Mouse (Mus musculus) hindbrain, embryonic 13.5 days (tissue): ENCODE measurements around the gene Mta1. TPM values are rescaled to one million over a fixed set of nuclear protein-coding genes. Genes with fewer than 3 reads are reported as not detected.
A peak's percentile ranks its signal among the peaks of the same experiment; 100 is the strongest.

Experiments
- ATAC-seq: fragments of 200-750 bp; cut with Nextera tagmentation; 2 replicates; pipeline ENCODE4 v1.8.0; 2017; ENCODE audit warnings: moderate TSS enrichment; ENCODE audit not compliant: low FRiP score
- H3K27ac ChIP-seq: fragments of 300-500 bp; sonication (generic); 2 replicates; pipeline ENCODE4 v1.5.1; 2015; ENCODE audit warnings: inconsistent platforms, mild to moderate bottlenecking, moderate library complexity
- H3K27me3 ChIP-seq: fragments of 300-500 bp; sonication (generic); 2 replicates; pipeline ENCODE4 v1.6.1; 2015; ENCODE audit warnings: mild to moderate bottlenecking, inconsistent platforms
- H3K36me3 ChIP-seq: fragments of 300-500 bp; sonication (generic); 2 replicates; pipeline ENCODE4 v1.6.1; 2015; ENCODE audit warnings: mild to moderate bottlenecking, inconsistent platforms
- H3K4me1 ChIP-seq: fragments of 300-500 bp; sonication (generic); replicated peaks from 2 replicates; pipeline ENCODE4 v1.6.1; 2015; ENCODE audit warnings: inconsistent platforms
- H3K4me2 ChIP-seq: fragments of 300-500 bp; sonication (generic); 2 replicates; pipeline ENCODE4 v1.6.1; 2015; ENCODE audit warnings: inconsistent platforms, mild to moderate bottlenecking, moderate library complexity
- H3K4me3 ChIP-seq: fragments of 300-500 bp; sonication (generic); 2 replicates; pipeline ENCODE4 v1.5.1; 2015; ENCODE audit warnings: mild to moderate bottlenecking, inconsistent platforms
- H3K9ac ChIP-seq: fragments of 300-500 bp; sonication (generic); 2 replicates; pipeline ENCODE4 v1.6.1; 2015; ENCODE audit warnings: mild to moderate bottlenecking, inconsistent platforms
- H3K9me3 ChIP-seq: fragments of 300-500 bp; sonication (generic); 2 replicates; pipeline ENCODE4 v1.6.1; 2016; ENCODE audit warnings: inconsistent platforms
- WGBS: fragments of 180-500 bp; shearing (Covaris S2); methylation state at CpG from one replicate; pipeline ENCODE4 v1.1.7; 2015; 5-methylcytosine and 5-hydroxymethylcytosine counted together
- polyA plus RNA-seq: library from polyadenylated mRNA; unstranded; fragments of >200 nt; fragmentation: Nextera tagmentation; extraction: Ambion mirVana; gene quantifications from 2 replicates; pipeline ENCODE4 v1.2.1, GENCODE M21; 2015

Mta1 gene
- polyA plus RNA-seq, 1 experiment from 2014 or later = 13.7 TPM

GRCm38 (mm10) chr12:113146112-113147057 is 48.3 kb downstream of the Mta1 start, which contains the start of gene Crip1:
Crip1 (plus strand) TSS chr12:113146316.
- peaks cover 62% of the 10 kb centered on the region for H3K4me1 ChIP-seq
- H3K27ac ChIP-seq = peak within 1 kb of the TSS; percentile 30; the same call in 1 of the 2 replicates
- H3K36me3 ChIP-seq = peaks cover 25% of the 10 kb centered on the region
- H3K9ac ChIP-seq = no peak within 1 kb of the TSS
- H3K9me3 ChIP-seq = no peaks in the 10 kb centered on the region
- WGBS = 9% methylated on average over 45 of the region's 45 CpGs
- ATAC-seq = no peak
- H3K4me2 ChIP-seq = peak within 1 kb of the TSS; percentile 32
- H3K4me3 ChIP-seq = 0 out of 2 replicates have a peak within 1 kb of the TSS, but pooled peaks have one; percentile 2
- H3K27me3 ChIP-seq = peaks cover 27% of the 10 kb centered on the region

DNA sequence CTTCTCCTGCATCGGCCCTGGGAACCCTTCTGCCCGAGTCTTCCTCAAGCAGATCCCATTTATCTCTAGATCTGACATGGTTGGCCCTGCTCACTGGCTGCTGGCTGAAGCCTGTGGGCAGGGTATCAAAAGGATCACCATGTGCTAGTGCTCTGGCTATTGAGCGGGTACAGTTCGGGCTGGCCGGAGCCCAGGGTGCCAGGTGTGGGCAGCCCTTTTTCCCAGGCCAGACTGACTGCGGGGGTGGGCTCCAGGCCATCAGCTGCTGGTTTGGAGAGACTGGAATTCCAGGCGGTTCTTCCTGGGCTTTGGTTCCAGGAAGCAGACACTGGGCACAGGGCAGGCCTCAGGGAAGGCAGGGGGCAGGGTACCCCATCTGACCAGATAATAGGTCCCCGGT is 49.4 kb downstream of the Mta1 start:
- Histone ChIP-seq H3K27ac (peak overlapping the region; percentile 30), H3K27me3 (peaks cover 38% of the 10 kb centered on the region), H3K4me2 (no peak overlapping the region), H3K4me1 (peaks cover 61% of the 10 kb centered on the region), H3K36me3 (peaks cover 25% of the 10 kb centered on the region), H3K9ac (no peak overlapping the region), H3K9me3 (no peaks in the 10 kb centered on the region), H3K4me3 (no peak overlapping the region)
- ATAC-seq = no peak
- whole genome bisulfite sequencing = 69% methylated on average over 8 of the region's 8 CpGs

GRCm38 (mm10) chr12:113148381-113149035 is 50.4 kb downstream of the Mta1 start:
- Histone ChIP-seq H3K4me3 (no peak overlapping the region), H3K4me1 (peaks cover 50% of the 10 kb centered on the region), H3K9ac (no peak overlapping the region), H3K4me2 (no peak overlapping the region), H3K36me3 (peaks cover 23% of the 10 kb centered on the region), H3K27me3 (peaks cover 48% of the 10 kb centered on the region), H3K9me3 (no peaks in the 10 kb centered on the region), H3K27ac (no peak overlapping the region)
- 44% methylated on average over 16 of the region's 16 CpGs for WGBS
- ATAC-seq = no peak

GRCm38 (mm10) chr12:113149341-113149740 is 51.3 kb downstream of the Mta1 start:
- Histone ChIP-seq H3K4me1 (peaks cover 47% of the 10 kb centered on the region), H3K36me3 (peaks cover 15% of the 10 kb centered on the region), H3K27ac (no peak overlapping the region), H3K9me3 (no peaks in the 10 kb centered on the region), H3K27me3 (peaks cover 57% of the 10 kb centered on the region), H3K4me3 (no peak overlapping the region), H3K9ac (no peak overlapping the region), H3K4me2 (no peak overlapping the region)
- WGBS = 62% methylated on average over 4 of the region's 4 CpGs
- no peak for ATAC-seq

DNA sequence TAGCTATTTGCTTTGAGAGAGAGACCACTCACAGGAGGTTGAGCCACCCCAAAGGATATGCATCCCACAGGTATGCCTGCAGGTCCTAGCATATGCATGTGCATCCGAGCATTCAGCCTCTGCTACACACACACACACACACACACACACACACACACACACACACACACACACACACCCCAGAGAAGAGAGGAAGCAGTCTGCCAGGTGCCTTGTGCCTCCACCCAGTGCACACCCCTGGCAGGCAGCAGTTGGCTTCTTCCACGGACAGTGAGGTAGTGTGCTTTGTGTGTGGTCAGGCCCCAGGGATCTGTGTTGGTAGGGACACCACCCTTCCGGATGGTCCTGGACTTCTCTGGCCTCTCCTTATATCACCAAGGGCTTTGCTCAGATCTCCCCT is 51.8 kb downstream of the Mta1 start:
- H3K4me3 ChIP-seq = no peak overlapping the region
- WGBS = 87% methylated on average over 3 of the region's 3 CpGs
- peaks cover 58% of the 10 kb centered on the region for H3K27me3 ChIP-seq
- no peak overlapping the region for H3K4me2 ChIP-seq
- H3K36me3 ChIP-seq = peaks cover 9% of the 10 kb centered on the region
- no peak overlapping the region for H3K27ac ChIP-seq
- H3K4me1 ChIP-seq = peaks cover 47% of the 10 kb centered on the region
- ATAC-seq = no peak
- no peak overlapping the region for H3K9ac ChIP-seq
- H3K9me3 ChIP-seq = no peaks in the 10 kb centered on the region

GRCm38 (mm10) chr12:113150591-113150990 is 52.5 kb downstream of the Mta1 start:
- Histone ChIP-seq H3K4me1 (peaks cover 54% of the 10 kb centered on the region), H3K27ac (no peak overlapping the region), H3K4me3 (no peak overlapping the region), H3K9ac (no peak overlapping the region), H3K27me3 (peaks cover 58% of the 10 kb centered on the region), H3K9me3 (no peaks in the 10 kb centered on the region), H3K4me2 (no peak overlapping the region), H3K36me3 (peaks cover 2% of the 10 kb centered on the region)
- no peak for ATAC-seq
- WGBS = 92% methylated on average over 4 of the region's 4 CpGs

DNA sequence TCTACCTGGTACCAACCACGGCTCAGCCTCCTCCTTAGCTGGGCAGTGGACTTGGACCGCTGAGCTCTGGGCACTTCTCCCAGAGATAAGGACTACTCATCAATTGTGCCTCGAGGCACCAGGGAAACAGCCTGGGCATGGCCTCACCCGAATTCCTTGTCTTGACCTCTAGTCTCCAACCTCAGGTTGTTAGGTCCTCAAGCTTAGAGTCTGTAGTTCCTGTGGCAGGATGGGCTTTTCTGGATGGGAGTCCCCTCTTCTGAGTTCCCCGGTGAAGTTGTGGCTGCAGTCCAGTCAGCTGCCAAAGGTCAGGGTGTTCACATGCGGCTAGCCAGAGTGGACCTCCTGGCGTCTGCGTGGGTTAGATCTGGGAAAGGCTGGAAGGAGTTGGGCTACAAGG is 53.0 kb downstream of the Mta1 start:
- H3K36me3 ChIP-seq = no peaks in the 10 kb centered on the region
- no peak for ATAC-seq
- peaks cover 51% of the 10 kb centered on the region for H3K4me1 ChIP-seq
- H3K4me2 ChIP-seq = no peak overlapping the region
- H3K4me3 ChIP-seq = no peak overlapping the region
- 77% methylated on average over 8 of the region's 8 CpGs for WGBS
- no peak overlapping the region for H3K9ac ChIP-seq
- no peaks in the 10 kb centered on the region for H3K9me3 ChIP-seq
- H3K27ac ChIP-seq = no peak overlapping the region
- peaks cover 54% of the 10 kb centered on the region for H3K27me3 ChIP-seq

GRCm38 (mm10) chr12:113151661-113152271 is 53.7 kb downstream of the Mta1 start:
- Histone ChIP-seq H3K9ac (peak overlapping the region; percentile 56), H3K9me3 (no peaks in the 10 kb centered on the region), H3K36me3 (no peaks in the 10 kb centered on the region), H3K27me3 (peaks cover 53% of the 10 kb centered on the region), H3K4me3 (peak overlapping the region; percentile 35), H3K4me1 (peaks cover 47% of the 10 kb centered on the region), H3K27ac (no peak overlapping the region), H3K4me2 (peak overlapping the region; percentile 61)
- 1% methylated on average over 36 of the region's 36 CpGs for WGBS
- ATAC-seq = no peak

- no peak overlapping the region for H3K27ac ChIP-seq
- peak overlapping the region; percentile 61 for H3K4me2 ChIP-seq
- peaks cover 48% of the 10 kb centered on the region for H3K4me1 ChIP-seq
- peaks cover 53% of the 10 kb centered on the region for H3K27me3 ChIP-seq
- no peaks in the 10 kb centered on the region for H3K36me3 ChIP-seq
- no peak for ATAC-seq
- 26% methylated on average over 19 of the region's 19 CpGs for WGBS
- peak overlapping the region; percentile 35 for H3K4me3 ChIP-seq
- peak overlapping the region; percentile 56; the same call in 1 of the 2 replicates for H3K9ac ChIP-seq
- no peaks in the 10 kb centered on the region for H3K9me3 ChIP-seq
Measured at GRCm38 (mm10) chr12:113152272-113152661, 54.2 kb downstream of the Mta1 start.

DNA sequence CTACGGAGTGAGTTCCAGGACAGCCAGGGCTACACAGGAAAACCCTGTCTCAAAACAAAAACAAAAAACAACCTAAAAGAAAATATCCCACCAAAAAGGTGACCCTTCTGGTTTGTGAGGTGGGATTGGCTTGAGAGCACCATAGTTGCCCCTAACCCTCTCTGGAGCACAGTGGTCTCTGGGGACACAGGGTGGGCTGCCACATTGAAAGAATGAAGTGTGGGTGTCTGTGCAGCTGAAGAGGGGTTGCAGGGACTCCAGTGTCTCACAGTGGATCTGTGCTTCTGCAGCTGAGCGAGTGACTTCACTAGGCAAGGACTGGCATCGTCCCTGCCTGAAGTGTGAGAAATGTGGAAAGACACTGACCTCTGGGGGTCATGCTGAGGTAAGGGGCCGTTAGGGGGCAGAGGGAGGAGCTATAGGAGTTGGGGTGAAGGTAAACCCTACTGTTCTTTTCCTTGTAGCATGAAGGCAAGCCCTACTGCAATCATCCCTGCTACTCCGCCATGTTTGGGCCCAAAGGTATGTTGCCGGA is 55.0 kb downstream of the Mta1 start:
- Histone ChIP-seq H3K27ac (no peak overlapping the region), H3K9me3 (no peaks in the 10 kb centered on the region), H3K4me3 (no peak overlapping the region), H3K9ac (no peak overlapping the region), H3K4me1 (peaks cover 42% of the 10 kb centered on the region), H3K36me3 (no peaks in the 10 kb centered on the region), H3K4me2 (no peak overlapping the region), H3K27me3 (peaks cover 53% of the 10 kb centered on the region)
- 81% methylated on average over 6 of the region's 6 CpGs for WGBS
- ATAC-seq = no peak

GRCm38 (mm10) chr12:113153971-113154370 is 55.9 kb downstream of the Mta1 start:
- H3K9me3 ChIP-seq = no peaks in the 10 kb centered on the region
- no peaks in the 10 kb centered on the region for H3K36me3 ChIP-seq
- no peak overlapping the region for H3K4me3 ChIP-seq
- WGBS = 94% methylated on average over 7 of the region's 7 CpGs
- H3K27me3 ChIP-seq = peaks cover 47% of the 10 kb centered on the region
- no peak overlapping the region for H3K4me2 ChIP-seq
- peaks cover 35% of the 10 kb centered on the region for H3K4me1 ChIP-seq
- no peak overlapping the region for H3K27ac ChIP-seq
- no peak overlapping the region for H3K9ac ChIP-seq
- no peak for ATAC-seq

DNA sequence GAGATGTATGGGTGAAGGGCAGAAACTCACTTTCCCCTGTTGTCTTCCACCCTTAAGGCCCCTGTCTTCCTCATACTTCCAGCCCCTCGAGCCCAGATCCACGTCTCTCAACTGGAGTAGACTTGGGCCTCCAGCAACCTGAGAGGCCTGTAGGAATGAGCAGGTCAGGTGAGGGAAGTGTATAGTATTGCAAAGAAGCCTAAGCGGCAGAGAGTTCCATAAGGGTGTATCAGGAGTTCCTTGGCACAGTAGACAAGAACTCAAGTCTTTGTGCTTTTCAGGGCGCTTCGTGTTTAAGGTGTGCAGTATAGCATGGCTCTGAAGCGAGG is 56.6 kb downstream of the Mta1 start:
- WGBS = 86% methylated on average over 6 of the region's 6 CpGs
- H3K27ac ChIP-seq = 0 out of 2 replicates have a peak overlapping the region, but pooled peaks have one; percentile 56

More for the DNA sequence above, 56.6 kb downstream of the Mta1 start:
- Histone ChIP-seq H3K4me2 (peak overlapping the region; percentile 62), H3K27me3 (peaks cover 47% of the 10 kb centered on the region), H3K9me3 (no peaks in the 10 kb centered on the region), H3K4me3 (peak overlapping the region; percentile 38; the same call in 1 of the 2 replicates), H3K9ac (peak overlapping the region; percentile 69), H3K36me3 (no peaks in the 10 kb centered on the region), H3K4me1 (peaks cover 33% of the 10 kb centered on the region)
- ATAC-seq = no peak
